Mouse (Mus musculus) liver, postnatal 0 days (tissue): ENCODE data around the gene Tcerg1l.

Experiments used
- CTCF ChIP-seq: sonication (generic); IDR thresholded peaks from 2 replicates; pipeline ENCODE4 v1.5.1; 2016; ENCODE audit warnings: antibody characterized with exemption, low read depth
- EP300 ChIP-seq: IDR thresholded peaks from 2 replicates; pipeline ENCODE4 v1.6.1; 2016; ENCODE audit warnings: antibody characterized with exemption, low read depth, mild to moderate bottlenecking

- TF ChIP-seq EP300 (no peak), CTCF (no peak)
Observed at GRCm38 (mm10) chr7:138379221-138379620, 18.3 kb downstream of the Tcerg1l start.
